Mouse (Mus musculus) intestine, embryonic 16.5 days (tissue): Measurements from ENCODE around the gene Acadvl. TPM values are rescaled to one million over a fixed set of nuclear protein-coding genes. Genes with fewer than 3 reads are reported as not detected.

Experiments used
- ATAC-seq: fragments of 200-750 bp; cut with Nextera tagmentation; 2 replicates; pipeline ENCODE4 v1.8.0; 2017; ENCODE audit warnings: moderate TSS enrichment, moderate library complexity
- H3K27ac ChIP-seq: fragments of 300-500 bp; sonication (generic); 2 replicates; pipeline ENCODE4 v1.5.1; 2014; ENCODE audit warnings: mild to moderate bottlenecking, low read length
- H3K27me3 ChIP-seq: fragments of 300-500 bp; sonication (generic); replicated peaks from 2 replicates; pipeline ENCODE4 v1.6.1; 2014; ENCODE audit warnings: low read length, control low read depth, mixed read lengths; ENCODE audit not compliant: control insufficient read depth, insufficient read depth
- H3K36me3 ChIP-seq: fragments of 300-500 bp; sonication (generic); 2 replicates; pipeline ENCODE4 v1.6.1; 2014; ENCODE audit warnings: low read length, control low read depth; ENCODE audit not compliant: control insufficient read depth, insufficient read depth
- H3K4me1 ChIP-seq: fragments of 300-500 bp; sonication (generic); 2 replicates; pipeline ENCODE4 v1.6.1; 2014; ENCODE audit warnings: low read length, control low read depth, mixed read lengths; ENCODE audit not compliant: control insufficient read depth, insufficient read depth
- H3K4me2 ChIP-seq: fragments of 300-500 bp; sonication (generic); 2 replicates; pipeline ENCODE4 v1.6.1; 2014; ENCODE audit warnings: low read depth, low read length, control low read depth
- H3K4me3 ChIP-seq: fragments of 300-500 bp; sonication (generic); 2 replicates; pipeline ENCODE4 v1.5.1; 2014; ENCODE audit warnings: mild to moderate bottlenecking, low read length
- H3K9ac ChIP-seq: fragments of 300-500 bp; sonication (generic); 2 replicates; pipeline ENCODE4 v1.6.1; 2014; ENCODE audit warnings: low read depth, low read length
- H3K9me3 ChIP-seq: fragments of 300-500 bp; sonication (generic); 2 replicates; pipeline ENCODE4 v1.6.1; 2016; ENCODE audit warnings: low read length, control low read depth; ENCODE audit not compliant: control insufficient read depth
- WGBS: fragments of 180-500 bp; shearing (Covaris S2); extraction: QIAGEN DNeasy Blood & Tissue Kit; methylation state at CpG from one replicate; pipeline ENCODE4 v1.1.7; 2014; 5-methylcytosine and 5-hydroxymethylcytosine counted together
- polyA plus RNA-seq: library from polyadenylated mRNA; unstranded; fragments of >200 nt; fragmentation: Nextera tagmentation; extraction: Ambion mirVana; gene quantifications from 2 replicates; pipeline ENCODE4 v1.2.1, GENCODE M21; 2015

The Acadvl gene
- polyA plus RNA-seq, 1 experiment from 2014 or later = 172 TPM

- H3K4me2 ChIP-seq = no peak overlapping the region
- no peak overlapping the region for H3K27ac ChIP-seq
- no peak for ATAC-seq
- peaks cover 18% of the 10 kb centered on the region for H3K4me1 ChIP-seq
- peaks cover 39% of the 10 kb centered on the region for H3K36me3 ChIP-seq
- no peaks in the 10 kb centered on the region for H3K9me3 ChIP-seq
- 88% methylated on average over 9 of the region's 9 CpGs for WGBS
- H3K27me3 ChIP-seq = no peaks in the 10 kb centered on the region
- H3K9ac ChIP-seq = no peak overlapping the region
- no peak overlapping the region for H3K4me3 ChIP-seq
Measured at GRCm38 (mm10) chr11:70012931-70013330, 2.3 kb downstream of the Acadvl start.

- H3K27me3 ChIP-seq = no peaks in the 10 kb centered on the region
- WGBS = 90% methylated on average over 10 of the region's 10 CpGs
- peaks cover 46% of the 10 kb centered on the region for H3K36me3 ChIP-seq
Measured at GRCm38 (mm10) chr11:70010961-70011360, 4.2 kb downstream of the Acadvl start.

GRCm38 (mm10) chr11:70010548-70010947 lies 4.7 kb downstream of the Acadvl start:
- H3K4me3 ChIP-seq = no peak overlapping the region
- peaks cover 46% of the 10 kb centered on the region for H3K36me3 ChIP-seq
- H3K27me3 ChIP-seq = no peaks in the 10 kb centered on the region
- no peak overlapping the region for H3K27ac ChIP-seq
- peaks cover 11% of the 10 kb centered on the region for H3K4me1 ChIP-seq
- no peaks in the 10 kb centered on the region for H3K9me3 ChIP-seq
- no peak overlapping the region for H3K9ac ChIP-seq
- no peak for ATAC-seq
- 82% methylated on average over 12 of the region's 12 CpGs for WGBS
- no peak overlapping the region for H3K4me2 ChIP-seq

More at GRCm38 (mm10) chr11:70010961-70011360, 4.2 kb downstream of the Acadvl start:
- no peak for ATAC-seq
- H3K4me1 ChIP-seq = peaks cover 11% of the 10 kb centered on the region
- H3K27ac ChIP-seq = no peak overlapping the region
- no peak overlapping the region for H3K4me3 ChIP-seq
- H3K9me3 ChIP-seq = no peaks in the 10 kb centered on the region
- no peak overlapping the region for H3K9ac ChIP-seq
- H3K4me2 ChIP-seq = no peak overlapping the region

GRCm38 (mm10) chr11:70010033-70010432 lies 5.2 kb downstream of the Acadvl start:
- Histone ChIP-seq H3K36me3 (peaks cover 46% of the 10 kb centered on the region), H3K9me3 (no peaks in the 10 kb centered on the region), H3K27me3 (no peaks in the 10 kb centered on the region), H3K9ac (no peak overlapping the region), H3K4me1 (peaks cover 11% of the 10 kb centered on the region), H3K4me3 (no peak overlapping the region), H3K4me2 (no peak overlapping the region), H3K27ac (no peak overlapping the region)
- 89% methylated on average over 6 of the region's 6 CpGs for WGBS
- ATAC-seq = no peak

GRCm38 (mm10) chr11:70005521-70005920 lies 9.7 kb downstream of the Acadvl start:
- no peaks in the 10 kb centered on the region for H3K27me3 ChIP-seq
- ATAC-seq = no peak
- no peak overlapping the region for H3K4me2 ChIP-seq
- H3K9ac ChIP-seq = no peak overlapping the region
- no peaks in the 10 kb centered on the region for H3K9me3 ChIP-seq
- no peak overlapping the region for H3K27ac ChIP-seq
- H3K4me3 ChIP-seq = no peak overlapping the region
- 62% methylated on average over 5 of the region's 5 CpGs for WGBS
- peaks cover 17% of the 10 kb centered on the region for H3K4me1 ChIP-seq
- peaks cover 24% of the 10 kb centered on the region for H3K36me3 ChIP-seq

- Histone ChIP-seq H3K4me3 (peak overlapping the region; percentile 84; the same call in 1 of the 2 replicates), H3K4me1 (peaks cover 20% of the 10 kb centered on the region), H3K27me3 (no peaks in the 10 kb centered on the region), H3K9me3 (no peaks in the 10 kb centered on the region), H3K4me2 (peak overlapping the region; percentile 82; the same call in 1 of the 2 replicates), H3K27ac (no peak overlapping the region), H3K9ac (no peak overlapping the region), H3K36me3 (peaks cover 22% of the 10 kb centered on the region)
- WGBS = 88% methylated on average over 2 of the region's 2 CpGs
- ATAC-seq = no peak
Measured at GRCm38 (mm10) chr11:70002471-70002870, 12.7 kb downstream of the Acadvl start.

GRCm38 (mm10) chr11:70001865-70002264 lies 13.3 kb downstream of the Acadvl start:
- H3K27ac ChIP-seq = no peak overlapping the region
- H3K27me3 ChIP-seq = no peaks in the 10 kb centered on the region
- no peaks in the 10 kb centered on the region for H3K9me3 ChIP-seq
- peak overlapping the region; percentile 84 for H3K4me3 ChIP-seq
- H3K9ac ChIP-seq = no peak overlapping the region
- H3K36me3 ChIP-seq = peaks cover 16% of the 10 kb centered on the region
- H3K4me2 ChIP-seq = peak overlapping the region; percentile 82
- H3K4me1 ChIP-seq = peaks cover 21% of the 10 kb centered on the region
- no peak for ATAC-seq

GRCm38 (mm10) chr11:70001159-70001558 lies 14.1 kb downstream of the Acadvl start:
- no peak for ATAC-seq
- Histone ChIP-seq H3K36me3 (peaks cover 16% of the 10 kb centered on the region), H3K27me3 (no peaks in the 10 kb centered on the region), H3K4me3 (peak overlapping the region; percentile 84), H3K4me1 (peaks cover 21% of the 10 kb centered on the region), H3K27ac (peak overlapping the region; percentile 96), H3K9me3 (no peaks in the 10 kb centered on the region), H3K9ac (peak overlapping the region; percentile 91), H3K4me2 (peak overlapping the region; percentile 82)
- WGBS = 10% methylated on average over 8 of the region's 8 CpGs

GRCm38 (mm10) chr11:70000396-70000898 lies 14.8 kb downstream of the Acadvl start, which contains the start of gene Dvl2:
Gene Dvl2, plus strand, starts transcription at chr11:70000595.
- Histone ChIP-seq H3K27ac (peak within 1 kb of the TSS; percentile 96), H3K4me2 (peak within 1 kb of the TSS; percentile 82)

GRCm38 (mm10) chr11:69999666-70000065 lies 15.5 kb downstream of the Acadvl start:
- Histone ChIP-seq H3K36me3 (peaks cover 17% of the 10 kb centered on the region), H3K9me3 (no peaks in the 10 kb centered on the region), H3K4me1 (peaks cover 22% of the 10 kb centered on the region), H3K4me2 (no peak overlapping the region), H3K27ac (peak overlapping the region; percentile 25; the same call in 1 of the 2 replicates), H3K27me3 (no peaks in the 10 kb centered on the region), H3K4me3 (no peak overlapping the region), H3K9ac (no peak overlapping the region)
- no peak for ATAC-seq
- 76% methylated on average over 8 of the region's 8 CpGs for WGBS

More at GRCm38 (mm10) chr11:70000396-70000898, 14.8 kb downstream of the Acadvl start, which contains the start of gene Dvl2:
- no peaks in the 10 kb centered on the region for H3K27me3 ChIP-seq
- H3K9me3 ChIP-seq = no peaks in the 10 kb centered on the region
- peak; percentile 57 for ATAC-seq
- H3K4me1 ChIP-seq = peaks cover 21% of the 10 kb centered on the region
- H3K9ac ChIP-seq = peak within 1 kb of the TSS; percentile 91
- under 1% methylated on average over 48 of the region's 48 CpGs for WGBS
- H3K4me3 ChIP-seq = peak within 1 kb of the TSS; percentile 84
- peaks cover 16% of the 10 kb centered on the region for H3K36me3 ChIP-seq
